18 mouse cellular contexts compared by ENCODE assay signal in genomic region chr2:6164606-6165290, GRCm38 (mm10). TPM values are rescaled to one million over a fixed set of nuclear protein-coding genes. Genes with fewer than 3 reads are reported as not detected.
DNase-seq lines count a peak whose midpoint lies in the region; ATAC-seq and TF ChIP-seq lines count a peak whose summit lies in the region.
"Had no signal": no experiment of that assay in that cellular context is flagged by ENCODE, and none has a peak within 500 bp of the region (broad histone marks: within the 10 kb centered on the region; RNA-seq: fewer than 3 reads in every experiment).

No protein-coding gene starts in this region.

- no peak for ATAC-seq in kidney, embryonic 14.5 days (ENCODE audit: low FRiP score, low TSS enrichment)
- no peak for ATAC-seq in lung, postnatal 0 days
- no peak for ATAC-seq in embryonic facial prominence, embryonic 15.5 days (ENCODE audit: insufficient number of reproducible peaks, low FRiP score, low TSS enrichment, low read depth)
- no peak for ATAC-seq in stomach, embryonic 16.5 days (ENCODE audit: insufficient read depth, low FRiP score)
- ATAC-seq: intestine, embryonic 15.5 days; Patski had no signal

- no peak for TF ChIP-seq EP300 in lung, postnatal 0 days (IDR thresholded peaks at IDR 0.05)

- H3K4me3 ChIP-seq in kidney, embryonic 14.5 days (ENCODE audit: low read length), result no peak overlapping the region
- H3K4me3 ChIP-seq in lung, postnatal 0 days (ENCODE audit: low read depth, low read length), result no peak overlapping the region
- no peak overlapping the region for H3K4me3 ChIP-seq in embryonic facial prominence, embryonic 15.5 days (replicated peaks)
- H3K4me3 ChIP-seq in stomach, embryonic 16.5 days (replicated peaks; ENCODE audit: low read length), result no peak overlapping the region
- H3K4me3 ChIP-seq: embryonic facial prominence, embryonic 12.5 days; forebrain, embryonic 10.5 days; hindbrain, embryonic 12.5 days; intestine, embryonic 15.5 days; layer of hippocampus, adult 2 months; limb, embryonic 12.5 days had no signal

- H3K27ac ChIP-seq in kidney, embryonic 14.5 days (ENCODE audit: low read depth, low read length), result peak overlapping the region; percentile 2; the same call in 1 of the 2 replicates
- peak overlapping the region; percentile 22; the same call in 1 of the 2 replicates for H3K27ac ChIP-seq in lung, postnatal 0 days (ENCODE audit: low read length)
- H3K27ac ChIP-seq in embryonic facial prominence, embryonic 15.5 days (replicated peaks), result 0 out of 2 replicates have a peak overlapping the region, but pooled peaks have one; percentile 48
- no peak overlapping the region; the same call in 1 of the 2 replicates for H3K27ac ChIP-seq in stomach, embryonic 16.5 days (ENCODE audit: low read length)
- H3K27ac ChIP-seq: embryonic facial prominence, embryonic 12.5 days; forebrain, embryonic 10.5 days; hindbrain, embryonic 12.5 days; intestine, embryonic 15.5 days; layer of hippocampus, adult 2 months; limb, embryonic 12.5 days had no signal

- no peaks in the 10 kb centered on the region for H3K27me3 ChIP-seq in kidney, embryonic 14.5 days (ENCODE audit: control insufficient read depth, insufficient read depth, low read length)
- H3K27me3 ChIP-seq in lung, postnatal 0 days (replicated peaks; ENCODE audit: insufficient read depth, low read length), result no peaks in the 10 kb centered on the region
- no peaks in the 10 kb centered on the region for H3K27me3 ChIP-seq in embryonic facial prominence, embryonic 15.5 days
- no peaks in the 10 kb centered on the region for H3K27me3 ChIP-seq in stomach, embryonic 16.5 days (ENCODE audit: control insufficient read depth, insufficient read depth, low read length)
- H3K27me3 ChIP-seq: embryonic facial prominence, embryonic 12.5 days; hindbrain, embryonic 12.5 days; intestine, embryonic 15.5 days; limb, embryonic 12.5 days; Patski had no signal

- H3K4me2 ChIP-seq in kidney, embryonic 14.5 days (replicated peaks; ENCODE audit: low read depth, low read length), result peak overlapping the region; percentile 13; the same call in 1 of the 2 replicates
- H3K4me2 ChIP-seq in lung, postnatal 0 days (replicated peaks; ENCODE audit: low read depth, low read length), result peak overlapping the region; percentile 30
- no peak overlapping the region for H3K4me2 ChIP-seq in embryonic facial prominence, embryonic 15.5 days (replicated peaks)
- peak overlapping the region; percentile 25 for H3K4me2 ChIP-seq in stomach, embryonic 16.5 days (ENCODE audit: low read depth, low read length)
- H3K4me2 ChIP-seq: embryonic facial prominence, embryonic 12.5 days; hindbrain, embryonic 12.5 days; intestine, embryonic 15.5 days; limb, embryonic 12.5 days had no signal

- no peak overlapping the region for H3K9ac ChIP-seq in kidney, embryonic 14.5 days (ENCODE audit: low read depth, low read length)
- no peak overlapping the region for H3K9ac ChIP-seq in lung, postnatal 0 days (replicated peaks; ENCODE audit: low read depth)
- H3K9ac ChIP-seq in embryonic facial prominence, embryonic 15.5 days, result no peak overlapping the region
- H3K9ac ChIP-seq in stomach, embryonic 16.5 days (ENCODE audit: low read length), result no peak overlapping the region
- H3K9ac ChIP-seq: embryonic facial prominence, embryonic 12.5 days; hindbrain, embryonic 12.5 days; intestine, embryonic 15.5 days; limb, embryonic 12.5 days had no signal

- WGBS in kidney, embryonic 14.5 days, result 24% methylated on average over 16 of the region's 16 CpGs
- 14% methylated on average over 16 of the region's 16 CpGs for WGBS in lung, postnatal 0 days
- 39% methylated on average over 16 of the region's 16 CpGs for WGBS in embryonic facial prominence, embryonic 15.5 days
- 31% methylated on average over 16 of the region's 16 CpGs for WGBS in stomach, embryonic 16.5 days

- TF ChIP-seq CTCF in lung, postnatal 0 days (IDR thresholded peaks at IDR 0.05), result no peak

- no peak for DNase-seq in kidney, postnatal 25 days
- DNase-seq in lung, postnatal 0 days (ENCODE audit: low spot score), result peak; percentile 56
- no peak for DNase-seq in lung, postnatal 25 days (ENCODE audit: low spot score)
- DNase-seq in adrenal gland, postnatal 36 days, result no peak
- DNase-seq: adrenal gland, postnatal 25 days; cerebellum, adult 8-10 months; heart, adult 18-20 months; thymus, adult 2 months had no signal

- H3K9me3 ChIP-seq in kidney, embryonic 14.5 days (ENCODE audit: control insufficient read depth, low read length), result no peaks in the 10 kb centered on the region
- H3K9me3 ChIP-seq in lung, postnatal 0 days (ENCODE audit: low read length), result no peaks in the 10 kb centered on the region
- no peaks in the 10 kb centered on the region for H3K9me3 ChIP-seq in embryonic facial prominence, embryonic 15.5 days (replicated peaks)
- H3K9me3 ChIP-seq in stomach, embryonic 16.5 days (replicated peaks; ENCODE audit: control insufficient read depth, low read length), result no peaks in the 10 kb centered on the region
- H3K9me3 ChIP-seq: embryonic facial prominence, embryonic 12.5 days; forebrain, embryonic 10.5 days; hindbrain, embryonic 12.5 days; intestine, embryonic 15.5 days; limb, embryonic 12.5 days had no signal

- peaks cover 19% of the 10 kb centered on the region for H3K4me1 ChIP-seq in kidney, embryonic 14.5 days (ENCODE audit: control insufficient read depth, insufficient read depth, low read length)
- peaks cover 12% of the 10 kb centered on the region; the same call in 1 of the 2 replicates for H3K4me1 ChIP-seq in lung, postnatal 0 days (ENCODE audit: insufficient read depth, low read depth, low read length)
- H3K4me1 ChIP-seq in embryonic facial prominence, embryonic 15.5 days, result peaks cover 44% of the 10 kb centered on the region
- peaks cover 6% of the 10 kb centered on the region for H3K4me1 ChIP-seq in stomach, embryonic 16.5 days (ENCODE audit: control insufficient read depth, insufficient read depth, low read length)

- H3K36me3 ChIP-seq in kidney, embryonic 14.5 days (ENCODE audit: control insufficient read depth, insufficient read depth, low read length), result no peaks in the 10 kb centered on the region
- no peaks in the 10 kb centered on the region for H3K36me3 ChIP-seq in lung, postnatal 0 days (ENCODE audit: insufficient read depth, low read length)
- no peaks in the 10 kb centered on the region for H3K36me3 ChIP-seq in embryonic facial prominence, embryonic 15.5 days
- H3K36me3 ChIP-seq in stomach, embryonic 16.5 days (ENCODE audit: control insufficient read depth, insufficient read depth, low read length), result no peaks in the 10 kb centered on the region
- H3K36me3 ChIP-seq: embryonic facial prominence, embryonic 12.5 days; forebrain, embryonic 10.5 days; hindbrain, embryonic 12.5 days; intestine, embryonic 15.5 days; limb, embryonic 12.5 days had no signal

RNA-seq across cellular contexts. Expression of gene Proser2, which starts 34.7 kb away (rescaled TPM):
- polyA plus RNA-seq in kidney, embryonic 14.5 days (2014; fragmentation: Nextera tagmentation; extraction: Ambion mirVana), result 10.5 and 11.3 TPM in 2 replicates
- 14.0 and 15.2 TPM in 2 replicates for polyA plus RNA-seq in lung, postnatal 0 days (2015; fragmentation: Nextera tagmentation; extraction: Ambion mirVana)
- 19.6 and 23.1 TPM in 2 replicates for polyA plus RNA-seq in embryonic facial prominence, embryonic 15.5 days (2015; fragmentation: Nextera tagmentation; extraction: Ambion mirVana)
- polyA plus RNA-seq in stomach, embryonic 16.5 days (2015; fragmentation: Nextera tagmentation; extraction: Ambion mirVana), result 29.0 and 34.5 TPM in 2 replicates
- total RNA-seq in adrenal gland, postnatal 36 days (2021), result 10 to 100 TPM; 12.1 to 14.5 TPM

RNA-seq across cellular contexts. Expression of gene Echdc3, which starts 48.1 kb away (rescaled TPM):
- 7.0 and 7.4 TPM in 2 replicates for polyA plus RNA-seq in kidney, embryonic 14.5 days (2014; fragmentation: Nextera tagmentation; extraction: Ambion mirVana)
- 12.0 and 15.1 TPM in 2 replicates for polyA plus RNA-seq in lung, postnatal 0 days (2015; fragmentation: Nextera tagmentation; extraction: Ambion mirVana)
- 5.0 and 6.3 TPM in 2 replicates for polyA plus RNA-seq in embryonic facial prominence, embryonic 15.5 days (2015; fragmentation: Nextera tagmentation; extraction: Ambion mirVana)
- polyA plus RNA-seq in stomach, embryonic 16.5 days (2015; fragmentation: Nextera tagmentation; extraction: Ambion mirVana), result 12.1 and 13.6 TPM in 2 replicates
- total RNA-seq in adrenal gland, postnatal 36 days (2021), result 10 to 100 TPM; 29.2 to 61.5 TPM
